Mouse (Mus musculus) C2C12 (cell line): ENCODE measurements at regions not wholly inside any gene's neighbourhood (a gene's known extent, or its start where the extent isn't known, plus 50 kb on each side); places are given as distances from the start of the nearest gene placed in this dataset.

Source experiments
- CEBPB ChIP-seq: IDR thresholded peaks from one replicate; pipeline ENCODE4 v1.6.1; 2011; ENCODE audit warnings: low read depth, mild to moderate bottlenecking, control low read depth, moderate library complexity
- CTCF ChIP-seq: IDR thresholded peaks from one replicate; pipeline ENCODE4 v1.5.1; 2011; ENCODE audit not compliant: control insufficient read depth, insufficient read depth, insufficient read length
- MYOD1 ChIP-seq: IDR thresholded peaks from one replicate; pipeline ENCODE4 v1.6.1; 2011; ENCODE audit warnings: low read depth; ENCODE audit not compliant: control insufficient read depth, insufficient read length
- USF1 ChIP-seq: IDR thresholded peaks from one replicate; pipeline ENCODE4 v1.6.1; 2011; ENCODE audit warnings: low read depth, mild to moderate bottlenecking, control low read depth, moderate library complexity

DNA sequence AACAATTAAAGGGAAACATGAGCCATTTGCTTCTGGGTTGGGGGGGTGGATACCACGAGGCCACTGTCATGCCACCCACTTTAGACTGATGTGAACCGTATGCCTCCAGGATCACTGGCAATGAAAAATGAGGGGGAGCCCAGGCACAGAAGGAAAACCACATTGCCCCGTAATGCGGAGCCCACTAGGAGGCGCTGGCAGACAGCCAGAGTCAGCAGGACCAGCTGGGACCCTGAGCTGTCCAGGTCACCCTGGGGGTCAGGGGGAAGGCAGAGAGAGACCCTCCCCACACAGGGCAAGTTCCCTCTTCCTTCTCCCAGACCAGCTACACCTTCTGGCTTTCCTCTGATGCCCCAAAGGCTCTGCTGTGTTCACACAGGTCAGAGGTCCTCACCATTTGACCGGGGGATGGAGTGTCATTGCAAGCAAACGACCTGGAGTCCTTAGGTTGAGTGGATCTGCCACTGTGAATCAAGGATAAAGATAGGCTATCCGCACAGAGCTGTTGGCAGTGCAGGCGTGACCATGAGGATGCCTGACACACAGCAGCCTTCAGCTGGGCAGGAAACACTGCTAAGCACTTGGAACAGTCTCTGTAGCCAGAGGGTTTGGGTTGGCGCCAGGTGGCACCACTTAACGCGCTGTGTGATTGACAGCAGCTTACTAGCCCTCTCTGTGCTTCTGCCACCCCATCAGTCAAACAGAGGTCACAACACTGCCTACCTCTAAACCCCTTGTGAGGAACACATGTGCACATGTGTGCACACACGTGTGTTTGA is 400.2 kb downstream of the Sox9 start:
- TF ChIP-seq CTCF (no peak), CEBPB (no peak), MYOD1 (no peak), USF1 (no peak)
